Mouse (Mus musculus): Measurements from ENCODE around the gene Ttc41.

DNA sequence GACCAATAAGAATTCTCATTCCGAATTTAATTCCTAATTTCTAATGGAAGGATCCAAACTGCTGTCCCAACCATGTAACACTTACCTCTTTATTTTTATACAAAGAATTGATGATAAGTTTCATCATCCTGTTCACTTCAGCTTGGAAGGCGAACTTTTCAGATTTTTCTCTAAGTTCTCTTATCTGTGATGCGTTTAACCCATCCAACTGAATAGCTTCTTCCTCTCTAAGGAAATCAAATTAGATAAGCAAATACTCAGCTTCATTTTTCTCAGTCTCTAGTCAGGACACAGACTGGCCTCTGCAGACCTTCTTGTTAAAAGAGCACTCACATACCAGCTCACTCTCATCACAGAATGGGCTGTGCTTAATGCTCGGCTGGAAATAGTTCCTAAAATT lies 2.2 kb upstream of the Ttc41 start:
- no peak for TF ChIP-seq POLR2A (IDR thresholded peaks at IDR 0.05; ENCODE audit: insufficient read depth, low read length)
- TF ChIP-seq CTCF (IDR thresholded peaks at IDR 0.05; ENCODE audit: low read depth, low read length), result no peak

All from ES-Bruce4 (cell line).